Mouse (Mus musculus) MEL (cell line): ENCODE results near the gene Pdhx. TPM values are rescaled to one million over a fixed set of nuclear protein-coding genes. Genes with fewer than 3 reads are reported as not detected.
A peak's percentile ranks its signal among the peaks of the same experiment; 100 is the strongest.

Source experiments
- DNase-seq: peaks from one replicate; pipeline ENCODE4 v3.0.0; 2011; ENCODE audit warnings: low read depth, low spot score
- H3K27ac ChIP-seq: 2 replicates; pipeline ENCODE4 v1.5.1; 2012; ENCODE audit warnings: low read depth, mild to moderate bottlenecking, control low read depth, low read length, moderate library complexity; ENCODE audit not compliant: control insufficient read depth
- H3K27me3 ChIP-seq, 2 experiments: fragments of 150-350 bp in 1 of 2; sonication (generic) in 1 of 2; 2 replicates each; pipeline ENCODE4 v1.6.1; 2012; ENCODE audit warnings: low read length in 2 of 2, mild to moderate bottlenecking in 2 of 2, improper control_type of control experiment in 1 of 2, moderate library complexity in 1 of 2; ENCODE audit not compliant: insufficient read depth in 2 of 2, control insufficient read depth in 1 of 2
- H3K36me3 ChIP-seq, 2 experiments: 2 replicates each; pipeline ENCODE4 v1.6.1; 2012 to 2014; ENCODE audit warnings: low read length in 2 of 2, improper control_type of control experiment in 1 of 2, inconsistent platforms in 1 of 2, mild to moderate bottlenecking in 1 of 2; ENCODE audit not compliant: insufficient read depth in 2 of 2, control insufficient read depth in 1 of 2
- H3K4me1 ChIP-seq, 2 experiments: fragments of 150-350 bp in 1 of 2; sonication (generic) in 1 of 2; 2 replicates each; pipeline ENCODE4 v1.6.1; 2012; ENCODE audit warnings: low read length in 2 of 2, improper control_type of control experiment in 1 of 2, mild to moderate bottlenecking in 1 of 2; ENCODE audit not compliant: insufficient read depth in 2 of 2, control insufficient read depth in 1 of 2
- H3K4me3 ChIP-seq, 2 experiments: fragments of 150-350 bp in 1 of 2; sonication (generic) in 1 of 2; 2 replicates each; pipeline ENCODE4 v1.5.1; 2012; ENCODE audit warnings: low read depth in 2 of 2, low read length in 2 of 2, mild to moderate bottlenecking in 2 of 2, moderate library complexity in 2 of 2, control low read depth in 1 of 2, improper control_type of control experiment in 1 of 2; ENCODE audit not compliant: control insufficient read depth in 1 of 2, insufficient read depth in 1 of 2
- H3K79me2 ChIP-seq: 2 replicates; pipeline ENCODE4 v1.6.1; 2012; ENCODE audit warnings: mild to moderate bottlenecking, low read length, moderate library complexity; ENCODE audit not compliant: control insufficient read depth, poor library complexity, insufficient read depth
- H3K9ac ChIP-seq: 2 replicates; pipeline ENCODE4 v1.6.1; 2012; ENCODE audit warnings: low read depth, mild to moderate bottlenecking, control low read depth, low read length, moderate library complexity; ENCODE audit not compliant: control insufficient read depth, poor library complexity, severe bottlenecking
- H3K9me3 ChIP-seq: fragments of 150-350 bp; sonication (generic); replicated peaks from 2 replicates; pipeline ENCODE4 v1.6.1; 2012; ENCODE audit warnings: mild to moderate bottlenecking, low read length, improper control_type of control experiment, moderate library complexity; ENCODE audit not compliant: insufficient read depth
- BHLHE40 ChIP-seq: IDR thresholded peaks from 2 replicates; pipeline ENCODE4 v1.6.1; 2012; ENCODE audit warnings: low read depth, mild to moderate bottlenecking, inconsistent platforms, low read length, improper control_type of control experiment, borderline replicate concordance
- CTCF ChIP-seq, 3 experiments: IDR thresholded peaks in 2 of 3; conservative IDR thresholded peaks in 1 of 3; 2 replicates each; pipeline ENCODE4 v1.5.1; 2011 to 2012; ENCODE audit warnings: low read length in 3 of 3, low read depth in 2 of 3, mild to moderate bottlenecking in 2 of 3, improper control_type of control experiment in 1 of 3, inconsistent platforms in 1 of 3, mixed read lengths in 1 of 3, moderate library complexity in 1 of 3; ENCODE audit not compliant: control insufficient read depth in 1 of 3, insufficient read depth in 1 of 3, poor library complexity in 1 of 3, severe bottlenecking in 1 of 3
- ELF1 ChIP-seq: IDR thresholded peaks from 2 replicates; pipeline ENCODE4 v1.6.1; 2014; ENCODE audit warnings: low read depth, mild to moderate bottlenecking, inconsistent platforms, low read length, improper control_type of control experiment, moderate library complexity
- EP300 ChIP-seq, 2 experiments: IDR thresholded peaks; 2 replicates each; pipeline ENCODE4 v1.6.1; 2011; ENCODE audit warnings: improper control_type of control experiment in 2 of 2, low read length in 2 of 2, low read depth in 1 of 2, mild to moderate bottlenecking in 1 of 2
- ETS1 ChIP-seq: IDR thresholded peaks from 2 replicates; pipeline ENCODE4 v1.6.1; 2012; ENCODE audit warnings: low read depth, mild to moderate bottlenecking, inconsistent platforms, low read length, improper control_type of control experiment, moderate library complexity
- GABPA ChIP-seq: IDR thresholded peaks from 2 replicates; pipeline ENCODE4 v1.6.1; 2012; ENCODE audit warnings: low read depth, mild to moderate bottlenecking, inconsistent platforms, low read length, improper control_type of control experiment, moderate library complexity
- HCFC1 ChIP-seq: IDR thresholded peaks from 2 replicates; pipeline ENCODE4 v1.6.1; 2012; ENCODE audit warnings: low read depth, mild to moderate bottlenecking, inconsistent platforms, low read length, improper control_type of control experiment, moderate library complexity
- MAFK ChIP-seq: IDR thresholded peaks from 2 replicates; pipeline ENCODE4 v1.6.1; 2011; ENCODE audit warnings: low read depth, mild to moderate bottlenecking, low read length, improper control_type of control experiment, borderline replicate concordance
- MAZ ChIP-seq: IDR thresholded peaks from 2 replicates; pipeline ENCODE4 v1.6.1; 2012; ENCODE audit warnings: low read depth, mild to moderate bottlenecking, inconsistent platforms, low read length, improper control_type of control experiment
- MEF2A ChIP-seq: IDR thresholded peaks from 2 replicates; pipeline ENCODE4 v1.6.1; 2014; ENCODE audit warnings: low read depth, mild to moderate bottlenecking, inconsistent platforms, low read length, improper control_type of control experiment; ENCODE audit not compliant: poor library complexity, insufficient replicate concordance, severe bottlenecking; ENCODE audit errors: extremely low read depth
- MYC ChIP-seq: IDR thresholded peaks from 2 replicates; pipeline ENCODE4 v1.6.1; 2011; ENCODE audit warnings: low read depth, mild to moderate bottlenecking, low read length, improper control_type of control experiment, moderate library complexity
- RAD21 ChIP-seq: IDR thresholded peaks from 2 replicates; pipeline ENCODE4 v1.6.1; 2011; ENCODE audit warnings: mild to moderate bottlenecking, low read depth, low read length, improper control_type of control experiment
- SIN3A ChIP-seq: IDR thresholded peaks from 2 replicates; pipeline ENCODE4 v1.6.1; 2012; ENCODE audit warnings: low read length, improper control_type of control experiment, inconsistent platforms
- SMC3 ChIP-seq: IDR thresholded peaks from 2 replicates; pipeline ENCODE4 v1.6.1; 2011; ENCODE audit warnings: low read depth, low read length, improper control_type of control experiment
- TAL1 ChIP-seq: IDR thresholded peaks from 2 replicates; pipeline ENCODE4 v1.6.1; 2012; ENCODE audit warnings: mild to moderate bottlenecking, inconsistent platforms, low read length, moderate library complexity, mixed read lengths
- ZC3H11A ChIP-seq: IDR thresholded peaks from 2 replicates; pipeline ENCODE4 v1.6.1; 2012; ENCODE audit warnings: low read depth, mild to moderate bottlenecking, inconsistent platforms, low read length, improper control_type of control experiment
- polyA plus RNA-seq, 2 experiments: library from polyadenylated mRNA; stranded (reverse) in 1 of 2; unstranded in 1 of 2; fragments of >175 nt in 1 of 2; fragments of >200 nt in 1 of 2; gene quantifications; 2 replicates each; pipeline versions ENCODE4 v1.2.1 to v1.2.4; 2012; ENCODE audit warnings: low replicate concordance in 2 of 2, low read depth in 1 of 2; ENCODE audit not compliant: insufficient read length in 2 of 2, insufficient read depth in 1 of 2, missing spikeins in 1 of 2
- total RNA-seq: library from RNA; depleted of rRNA; stranded (reverse); fragments of 300-350 nt; gene quantifications from 2 replicates; pipeline ENCODE4 v1.2.3, GENCODE M21; 2012

Gene Pdhx
- total and polyA plus RNA-seq, 3 experiments = 48.4 to 73.3 TPM; not detected in 1

- Histone ChIP-seq H3K4me1 (peaks cover 21 to 27% of the 10 kb centered on the region in 2 experiments), H3K79me2 (no peaks in the 10 kb centered on the region), H3K27me3 (no peaks in the 10 kb centered on the region)
Observed at GRCm38 (mm10) chr2:103016089-103016488, 57.2 kb downstream of the Pdhx start.

GRCm38 (mm10) chr2:103012782-103013575 is 60.3 kb downstream of the Pdhx start:
- H3K79me2 ChIP-seq = no peaks in the 10 kb centered on the region
- no peaks in the 10 kb centered on the region for H3K27me3 ChIP-seq
- DNase-seq = peak; percentile 49
- no peak overlapping the region for H3K27ac ChIP-seq
- H3K9me3 ChIP-seq = no peaks in the 10 kb centered on the region
- no peak for TF ChIP-seq ELF1
- no peak for TF ChIP-seq GABPA
- TF ChIP-seq MEF2A = no peak
- TF ChIP-seq SMC3 = peak; percentile 84
- TF ChIP-seq MAFK = no peak
- TF ChIP-seq RAD21 = peak; percentile 72
- peak; percentile 87 for TF ChIP-seq ZC3H11A
- TF ChIP-seq CTCF (IDR thresholded peaks at IDR 0.05 in 2 of 3, conservative IDR thresholded peaks at IDR 0.05 in 1 of 3; ENCODE audit: control insufficient read depth in 1 of 3, insufficient read depth in 1 of 3, low read depth in 2 of 3, low read length in 3 of 3, poor library complexity in 1 of 3, severe bottlenecking in 1 of 3) = peak; percentile 48 to 66 (median 50)
- TF ChIP-seq EP300 (IDR thresholded peaks at IDR 0.05; ENCODE audit: low read depth in 1 of 2, low read length in 2 of 2) = no peak
- TF ChIP-seq BHLHE40 = no peak
- 0 out of 2 replicates have a peak, but pooled peaks have one; percentile 40 for TF ChIP-seq MYC
- no peak for TF ChIP-seq MAZ
- H3K36me3 ChIP-seq = peaks cover 0 to 14% of the 10 kb centered on the region in 2 experiments; a peak in 2 of 4 replicates
- no peak overlapping the region for H3K4me3 ChIP-seq
- no peak overlapping the region for H3K9ac ChIP-seq
- peaks cover 1 to 15% of the 10 kb centered on the region in 2 experiments for H3K4me1 ChIP-seq

More at GRCm38 (mm10) chr2:103016089-103016488, 57.2 kb downstream of the Pdhx start:
- Histone ChIP-seq H3K9ac (no peak overlapping the region), H3K27ac (no peak overlapping the region), H3K36me3 (peaks cover 0 to 44% of the 10 kb centered on the region in 2 experiments; a peak in 2 of 4 replicates), H3K4me3 (no peak overlapping the region), H3K9me3 (no peaks in the 10 kb centered on the region)
- no peak for TF ChIP-seq ETS1
- no peak for TF ChIP-seq TAL1
- TF ChIP-seq HCFC1 = no peak
- TF ChIP-seq MAZ = no peak
- no peak for TF ChIP-seq SIN3A
- DNase-seq = peak; percentile 11
